In genomic region chr14:61330591-61330990, GRCm38 (mm10) we compare ENCODE assay signal across 8 mouse cellular contexts. TPM values are rescaled to one million over a fixed set of nuclear protein-coding genes. Genes with fewer than 3 reads are reported as not detected.
DNase-seq lines count a peak whose midpoint lies in the region; ATAC-seq and TF ChIP-seq lines count a peak whose summit lies in the region.

No protein-coding gene starts in this region.

- no peak for TF ChIP-seq CTCF in gastrocnemius, adult 2 months (IDR thresholded peaks at IDR 0.05)

- peak overlapping the region; percentile 62 for H3K4me3 ChIP-seq in gastrocnemius, adult 2 months
- no peak overlapping the region for H3K4me3 ChIP-seq in heart, embryonic 14.5 days (ENCODE audit: control insufficient read depth in 1 of 2, insufficient read depth in 1 of 2, low read depth in 1 of 2, low read length in 2 of 2)
- H3K4me3 ChIP-seq in liver, embryonic 11.5 days (ENCODE audit: low read depth, low read length), result no peak overlapping the region

- no peaks in the 10 kb centered on the region for H3K36me3 ChIP-seq in heart, embryonic 14.5 days (ENCODE audit: control insufficient read depth, insufficient read depth, low read length)
- no peaks in the 10 kb centered on the region for H3K36me3 ChIP-seq in liver, embryonic 11.5 days (ENCODE audit: control insufficient read depth, insufficient read depth, low read length)

- DNase-seq in gastrocnemius, adult 2 months, result peak; percentile 29
- DNase-seq in gastrocnemius, postnatal 10 days, result no peak
- peak; percentile 70 for DNase-seq in adrenal gland, postnatal 10 days
- DNase-seq in left cerebral cortex, postnatal 4 days, result peak; percentile 78
- no peak for DNase-seq in lung, postnatal 36 days
- DNase-seq in liver, embryonic 11.5 days (ENCODE audit: low spot score), result no peak
- no peak for DNase-seq in embryo, embryonic 10 days (ENCODE audit: low spot score)

- H3K27ac ChIP-seq in gastrocnemius, adult 2 months, result peak overlapping the region; percentile 96
- no peak overlapping the region; a peak in 1 of 4 replicates for H3K27ac ChIP-seq in heart, embryonic 14.5 days (replicated peaks in 1 of 2; ENCODE audit: control insufficient read depth in 1 of 2, insufficient read depth in 1 of 2, low read depth in 2 of 2, low read length in 2 of 2)
- no peak overlapping the region for H3K27ac ChIP-seq in liver, embryonic 11.5 days (ENCODE audit: low read depth, low read length)

- H3K4me2 ChIP-seq in heart, embryonic 14.5 days (ENCODE audit: low read length), result peak overlapping the region; percentile 60
- H3K4me2 ChIP-seq in liver, embryonic 11.5 days, result no peak overlapping the region

- no peak for ATAC-seq in heart, embryonic 14.5 days (ENCODE audit: insufficient number of reproducible peaks, insufficient read depth, low FRiP score, low read depth)
- no peak for ATAC-seq in liver, embryonic 11.5 days (replicated peaks; ENCODE audit: low FRiP score)

- H3K4me1 ChIP-seq in heart, embryonic 14.5 days (ENCODE audit: control insufficient read depth in 2 of 2, insufficient read depth in 2 of 2, low read length in 2 of 2), result peaks cover 12 to 13% of the 10 kb centered on the region in 2 experiments
- peaks cover 4% of the 10 kb centered on the region; the same call in 1 of the 2 replicates for H3K4me1 ChIP-seq in liver, embryonic 11.5 days (replicated peaks; ENCODE audit: control insufficient read depth, insufficient read depth, low read length)

- peak overlapping the region; percentile 62; the same call in 1 of the 2 replicates for H3K9ac ChIP-seq in heart, embryonic 14.5 days (ENCODE audit: low read length)
- H3K9ac ChIP-seq in liver, embryonic 11.5 days (ENCODE audit: low read depth, low read length), result no peak overlapping the region

- no peaks in the 10 kb centered on the region for H3K27me3 ChIP-seq in heart, embryonic 14.5 days (ENCODE audit: control insufficient read depth, insufficient read depth, low read length)
- H3K27me3 ChIP-seq in liver, embryonic 11.5 days (replicated peaks; ENCODE audit: control insufficient read depth, insufficient read depth, low read length), result no peaks in the 10 kb centered on the region

- no peaks in the 10 kb centered on the region for H3K9me3 ChIP-seq in heart, embryonic 14.5 days (ENCODE audit: control insufficient read depth, low read length)
- H3K9me3 ChIP-seq in liver, embryonic 11.5 days (ENCODE audit: control insufficient read depth, low read length), result no peaks in the 10 kb centered on the region

- WGBS in heart, embryonic 14.5 days, result 56% methylated on average over 11 of the region's 11 CpGs
- WGBS in liver, embryonic 11.5 days, result 85% methylated on average over 11 of the region's 11 CpGs

- intact Hi-C loops in gastrocnemius, adult 2 months (cut with DNase I), result loop anchor here (5.0 kb wide), 1 partner anchor 227 kb away; the partner anchor contains the start of gene Spryd7
- intact Hi-C loops in left cerebral cortex, postnatal 4 days (cut with DNase I), result loop anchor here (5.0 kb wide), 1 partner anchor 167 kb away; no protein-coding TSS in a partner anchor

RNA-seq across cellular contexts. Expression of gene Arl11, which starts 21.0 kb away (rescaled TPM):
- under 1 TPM; 0.54 to 0.56 TPM for total RNA-seq in gastrocnemius, adult 2 months (2021)
- total RNA-seq in gastrocnemius, postnatal 10 days (2021), result 1 to 10 TPM in 1 of 2 experiments, under 1 TPM in 1; 0.21 to 1.0 TPM
- 1 to 10 TPM in 1 of 2 experiments, under 1 TPM in 1; 0.85 to 1.1 TPM for total RNA-seq in adrenal gland, postnatal 10 days (2021)
- polyA plus RNA-seq in heart, embryonic 14.5 days (2014; fragmentation: Nextera tagmentation; extraction: Ambion mirVana), result 0.88 and 1.3 TPM in 2 replicates
- under 1 TPM in 1 of 2 experiments, not detected in 1; 0.42 TPM for total RNA-seq in left cerebral cortex, postnatal 4 days (2021)
- polyA plus RNA-seq in liver, embryonic 11.5 days (2014; fragmentation: Nextera tagmentation; extraction: Ambion mirVana), result 1.1 and 1.4 TPM in 2 replicates

RNA-seq across cellular contexts. Expression of gene Ebpl, which starts 29.6 kb away (rescaled TPM):
- 1 to 10 TPM; 1.1 to 1.2 TPM for total RNA-seq in gastrocnemius, adult 2 months (2021)
- 1 to 10 TPM; 2.7 to 3.4 TPM for total RNA-seq in gastrocnemius, postnatal 10 days (2021)
- total RNA-seq in adrenal gland, postnatal 10 days (2021), result 1 to 10 TPM; 6.6 to 7.1 TPM
- 4.3 and 6.3 TPM in 2 replicates for polyA plus RNA-seq in heart, embryonic 14.5 days (2014; fragmentation: Nextera tagmentation; extraction: Ambion mirVana)
- 1 to 10 TPM; 7.0 to 7.4 TPM for total RNA-seq in left cerebral cortex, postnatal 4 days (2021)
- polyA plus RNA-seq in liver, embryonic 11.5 days (2014; fragmentation: Nextera tagmentation; extraction: Ambion mirVana), result 5.8 and 6.7 TPM in 2 replicates

Comparison
In these comparisons a context has a peak if more than half of its experiments do, and no peak if none do; other contexts are left out.
1. DNase-seq: peak in gastrocnemius, adult 2 months (single experiment), adrenal gland, postnatal 10 days (single experiment) and left cerebral cortex, postnatal 4 days (single experiment); none in gastrocnemius, postnatal 10 days (single experiment), lung, postnatal 36 days (single experiment), liver, embryonic 11.5 days (single experiment) and embryo, embryonic 10 days (single experiment).